Mouse (Mus musculus) ES-E14 (cell line): ENCODE results near the gene Arhgef25. TPM values are rescaled to one million over a fixed set of nuclear protein-coding genes. Genes with fewer than 3 reads are reported as not detected.

Experiments
- DNase-seq: peaks from one replicate; pipeline ENCODE4 v3.0.0-alpha.2; 2013; ENCODE audit warnings: low read depth, low spot score
- H3K27ac ChIP-seq: 2 replicates; pipeline ENCODE4 v1.5.1; 2012; ENCODE audit warnings: low read depth, mild to moderate bottlenecking, low read length, moderate library complexity, mixed read lengths; ENCODE audit not compliant: poor library complexity, insufficient read depth, severe bottlenecking
- H3K36me3 ChIP-seq: 2 replicates; pipeline ENCODE4 v1.6.1; 2012; ENCODE audit warnings: mild to moderate bottlenecking, low read length, moderate library complexity, mixed read lengths; ENCODE audit not compliant: control insufficient read depth, poor library complexity, insufficient read depth, severe bottlenecking
- H3K4me1 ChIP-seq, 2 experiments: fragments of 150-350 bp in 1 of 2; sonication (generic) in 1 of 2; 2 replicates each; pipeline ENCODE4 v1.6.1; 2012; ENCODE audit warnings: low read length in 2 of 2, mild to moderate bottlenecking in 1 of 2, mixed read lengths in 1 of 2; ENCODE audit not compliant: control insufficient read depth in 2 of 2, insufficient read depth in 2 of 2, poor library complexity in 1 of 2
- H3K4me3 ChIP-seq, 2 experiments: fragments of 150-350 bp in 1 of 2; sonication (generic) in 1 of 2; 2 replicates each; pipeline ENCODE4 v1.5.1; 2012; ENCODE audit warnings: low read length in 2 of 2, low read depth in 1 of 2, mild to moderate bottlenecking in 1 of 2, mixed read lengths in 1 of 2; ENCODE audit not compliant: insufficient read depth in 1 of 2, poor library complexity in 1 of 2, severe bottlenecking in 1 of 2
- H3K9ac ChIP-seq: 2 replicates; pipeline ENCODE4 v1.6.1; 2012; ENCODE audit warnings: low read depth, mild to moderate bottlenecking, low read length, mixed read lengths; ENCODE audit not compliant: poor library complexity, insufficient read depth, severe bottlenecking
- H3K9me3 ChIP-seq: fragments of 150-350 bp; sonication (generic); 2 replicates; pipeline ENCODE4 v1.6.1; 2012; ENCODE audit warnings: low read depth, mild to moderate bottlenecking, low read length; ENCODE audit not compliant: control insufficient read depth, insufficient read depth
- CHD2 ChIP-seq: IDR thresholded peaks from 2 replicates; pipeline ENCODE4 v1.6.1; 2014; ENCODE audit warnings: mild to moderate bottlenecking, low read depth, low read length, inconsistent platforms
- HCFC1 ChIP-seq: IDR thresholded peaks from 2 replicates; pipeline ENCODE4 v1.6.1; 2012; ENCODE audit warnings: low read length, inconsistent platforms, borderline replicate concordance; ENCODE audit not compliant: insufficient read depth
- MAFK ChIP-seq: IDR thresholded peaks from 2 replicates; pipeline ENCODE4 v1.6.1; 2014; ENCODE audit warnings: mild to moderate bottlenecking, low read depth, low read length, inconsistent platforms; ENCODE audit not compliant: insufficient read depth
- ZC3H11A ChIP-seq: IDR thresholded peaks from 2 replicates; pipeline ENCODE4 v1.6.1; 2012; ENCODE audit warnings: low read depth, mild to moderate bottlenecking, inconsistent platforms, low read length, borderline replicate concordance
- ZNF384 ChIP-seq: IDR thresholded peaks from 2 replicates; pipeline ENCODE4 v1.6.1; 2012; ENCODE audit warnings: low read depth, low read length, inconsistent platforms
- in situ Hi-C, 2 experiments: fragments of 600-800 bp; cut with MboI; formaldehyde crosslinking; loops; one replicate each; pipeline ENCODE4 v1.15.1; 2025; ENCODE audit warnings: low sequenced_read_pairs in 2 of 2, inconsistent platforms in 1 of 2; ENCODE audit not compliant: unreplicated experiment in 2 of 2
- total RNA-seq: library from RNA; depleted of rRNA; stranded (reverse); fragments of 300-350 nt; gene quantifications from 2 replicates; pipeline ENCODE4 v1.2.3, GENCODE M21; 2012

The Arhgef25 gene
- total RNA-seq, 1 experiment, result 39.2 TPM

DNA sequence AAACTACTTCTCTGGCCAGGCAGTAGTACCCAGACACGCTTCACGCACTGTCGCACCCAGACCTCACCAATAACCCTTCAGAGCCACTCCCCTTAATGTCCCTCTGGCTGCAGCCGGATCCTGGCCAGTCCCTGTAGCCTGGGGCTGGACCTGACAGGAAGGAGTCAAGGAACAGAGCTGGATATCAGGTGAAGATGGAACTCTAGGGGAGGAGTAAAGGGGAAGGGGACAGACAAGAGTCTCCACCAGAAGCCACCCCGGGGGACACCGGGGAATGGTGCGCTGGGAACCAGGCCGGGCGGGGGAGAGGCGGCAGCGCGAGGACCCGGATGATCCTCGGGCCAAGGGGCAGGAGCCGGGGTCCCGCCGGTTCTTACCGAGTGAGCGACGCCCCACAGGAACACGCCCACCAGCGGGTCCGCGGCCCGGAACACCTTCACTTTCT is 21.1 kb upstream of the Arhgef25 start:
- DNase-seq, result no peak
- H3K9ac ChIP-seq, result peak overlapping the region; percentile 87
- peak overlapping the region; percentile 87 to 90 for H3K4me3 ChIP-seq
- H3K4me1 ChIP-seq, result peaks cover 9 to 11% of the 10 kb centered on the region in 2 experiments; a peak in 3 of 4 replicates
- H3K27ac ChIP-seq, result peak overlapping the region; percentile 64
- TF ChIP-seq CHD2 (no peak), ZC3H11A (no peak), HCFC1 (no peak), MAFK (no peak), ZNF384 (no peak)
- in situ Hi-C loops, result no loop called here
- H3K9me3 ChIP-seq, result no peaks in the 10 kb centered on the region
- peaks cover 23% of the 10 kb centered on the region for H3K36me3 ChIP-seq

DNA sequence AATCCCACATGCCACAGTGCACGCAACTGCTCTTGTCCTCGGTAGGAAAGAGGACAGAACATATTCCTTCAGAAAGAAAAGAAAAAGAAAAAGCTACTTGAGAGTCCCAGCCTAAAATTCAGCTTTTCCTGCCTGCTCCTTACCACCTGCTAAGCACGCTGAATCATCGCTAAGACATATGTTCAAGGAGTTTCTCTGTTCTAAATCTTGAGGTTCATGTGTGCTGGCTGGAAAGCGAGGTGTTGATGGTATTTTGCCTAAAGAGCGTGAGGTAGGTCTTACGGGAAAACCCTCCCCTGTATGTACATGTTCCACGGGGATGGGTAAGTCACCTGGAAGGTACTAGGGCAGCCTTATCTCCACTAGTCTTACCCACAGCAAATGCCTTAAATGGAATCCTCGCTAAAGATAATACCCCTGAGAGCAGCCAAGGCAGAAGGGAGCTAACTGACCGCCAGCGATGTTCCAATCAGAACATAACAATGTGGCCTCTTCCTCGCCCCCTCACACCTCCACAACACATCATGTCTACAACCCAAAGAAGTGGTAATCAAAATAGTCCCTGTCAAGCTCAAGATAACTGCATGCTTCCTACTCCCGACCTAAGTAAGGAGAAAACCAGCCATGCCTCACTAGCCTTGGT is 20.2 kb upstream of the Arhgef25 start:
- H3K9ac ChIP-seq, result peak overlapping the region; percentile 87; the same call in 1 of the 2 replicates
- H3K4me3 ChIP-seq, result peak overlapping the region; percentile 87 to 90
- H3K27ac ChIP-seq, result no peak overlapping the region
- peaks cover 30% of the 10 kb centered on the region for H3K36me3 ChIP-seq
- in situ Hi-C loops, result no loop called here
- DNase-seq, result no peak
- no peaks in the 10 kb centered on the region for H3K9me3 ChIP-seq
- peaks cover 9 to 17% of the 10 kb centered on the region in 2 experiments; a peak in 3 of 4 replicates for H3K4me1 ChIP-seq
- TF ChIP-seq ZNF384 (no peak), ZC3H11A (no peak), MAFK (no peak), HCFC1 (no peak), CHD2 (no peak)

DNA sequence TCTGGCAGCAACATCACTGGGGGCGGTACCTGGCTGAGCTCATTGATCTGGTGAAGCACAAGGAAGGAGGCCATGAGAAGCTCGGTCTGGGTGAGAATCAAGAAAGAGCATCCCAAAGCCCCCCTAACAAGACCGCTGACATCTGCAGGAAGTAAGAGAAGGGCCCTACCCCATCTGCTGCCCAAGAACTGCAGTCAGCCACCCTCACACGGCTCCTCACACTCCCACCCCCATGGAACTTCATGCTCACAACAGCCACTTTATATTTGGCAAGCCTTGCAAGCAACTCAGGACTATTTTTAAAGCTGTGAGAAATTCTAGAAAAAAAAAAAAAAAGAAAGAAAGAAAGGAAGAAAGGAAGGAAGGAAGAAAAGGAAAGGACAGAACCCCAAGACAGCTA is 19.0 kb upstream of the Arhgef25 start:
- no peak for DNase-seq
- no peak for TF ChIP-seq ZNF384
- no peak for TF ChIP-seq ZC3H11A
- TF ChIP-seq CHD2, result no peak
- no peak for TF ChIP-seq HCFC1
- TF ChIP-seq MAFK, result no peak
- peaks cover 3 to 17% of the 10 kb centered on the region in 2 experiments; a peak in 3 of 4 replicates for H3K4me1 ChIP-seq
- in situ Hi-C loops, result no loop called here
- H3K27ac ChIP-seq, result no peak overlapping the region
- peaks cover 33% of the 10 kb centered on the region for H3K36me3 ChIP-seq
- no peaks in the 10 kb centered on the region for H3K9me3 ChIP-seq
- H3K9ac ChIP-seq, result no peak overlapping the region
- H3K4me3 ChIP-seq, result no peak overlapping the region

DNA sequence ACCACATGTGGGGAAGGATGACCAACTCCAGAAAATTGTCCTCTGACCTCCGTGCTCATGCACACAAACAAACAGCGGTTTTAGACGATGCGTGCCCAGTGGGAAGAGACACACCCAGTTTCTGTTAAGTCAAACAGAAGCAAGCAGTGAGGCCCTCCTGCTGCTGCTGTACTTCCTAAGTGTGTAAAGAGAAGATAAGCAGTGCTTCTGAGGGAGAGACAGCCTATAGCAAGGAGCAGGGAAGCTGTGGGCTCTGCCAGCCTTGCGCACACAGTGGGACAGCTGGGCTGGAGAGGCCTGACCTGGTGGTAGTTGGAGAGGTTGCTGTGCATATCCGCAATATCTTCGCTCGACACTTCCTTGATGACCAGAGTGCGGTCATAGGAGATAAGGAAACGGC is 15.5 kb upstream of the Arhgef25 start:
- no peak for DNase-seq
- H3K9ac ChIP-seq, result no peak overlapping the region
- H3K4me3 ChIP-seq, result no peak overlapping the region
- peaks cover 42% of the 10 kb centered on the region for H3K36me3 ChIP-seq
- in situ Hi-C loops, result no loop called here
- H3K4me1 ChIP-seq, result peaks cover 2 to 10% of the 10 kb centered on the region in 2 experiments; a peak in 2 of 4 replicates
- no peak for TF ChIP-seq ZNF384
- TF ChIP-seq ZC3H11A, result no peak
- no peak for TF ChIP-seq HCFC1
- TF ChIP-seq MAFK, result no peak
- no peak for TF ChIP-seq CHD2
- no peaks in the 10 kb centered on the region for H3K9me3 ChIP-seq
- no peak overlapping the region for H3K27ac ChIP-seq

DNA sequence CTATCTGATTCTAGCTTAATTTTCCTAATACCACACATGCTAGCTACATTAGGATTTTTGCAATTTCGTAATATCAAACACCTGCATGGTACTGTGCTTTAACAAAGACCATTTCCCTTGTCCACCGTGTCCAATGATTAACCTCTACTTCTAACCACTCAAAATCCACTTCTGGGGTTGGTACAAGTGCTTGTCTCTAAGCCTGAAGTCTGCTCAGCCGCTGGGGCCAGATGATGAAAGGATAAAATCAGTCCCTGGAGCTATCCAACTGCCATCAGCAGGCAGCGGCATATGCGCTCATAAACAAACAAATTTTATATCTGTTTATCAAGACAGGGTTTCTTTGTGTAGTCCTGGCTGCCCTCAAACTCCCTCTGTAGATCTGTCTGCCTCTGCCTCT is 14.7 kb upstream of the Arhgef25 start:
- no peak for DNase-seq
- Histone ChIP-seq H3K27ac (no peak overlapping the region), H3K9ac (no peak overlapping the region), H3K4me3 (no peak overlapping the region), H3K36me3 (peaks cover 46% of the 10 kb centered on the region), H3K9me3 (no peaks in the 10 kb centered on the region), H3K4me1 (peaks cover 0 to 7% of the 10 kb centered on the region in 2 experiments; a peak in 1 of 4 replicates)
- TF ChIP-seq HCFC1 (no peak), MAFK (no peak), CHD2 (no peak), ZC3H11A (no peak), ZNF384 (no peak)
- in situ Hi-C loops, result no loop called here
